Mouse (Mus musculus) lung, embryonic 15.5 days (tissue): ENCODE data around the gene Pah. TPM values are rescaled to one million over a fixed set of nuclear protein-coding genes. Genes with fewer than 3 reads are reported as not detected.
A peak's percentile ranks its signal among the peaks of the same experiment; 100 is the strongest.

Experiments used
- ATAC-seq: fragments of 200-750 bp; cut with Nextera tagmentation; 2 replicates; pipeline ENCODE4 v1.8.0; 2017; ENCODE audit warnings: moderate number of reproducible peaks, borderline replicate concordance; ENCODE audit not compliant: low FRiP score, low TSS enrichment; ENCODE audit errors: extremely low read depth
- H3K27ac ChIP-seq: fragments of 300-500 bp; sonication (generic); 2 replicates; pipeline ENCODE4 v1.5.1; 2015; ENCODE audit warnings: moderate library complexity, mild to moderate bottlenecking, inconsistent platforms
- H3K27me3 ChIP-seq: fragments of 300-500 bp; sonication (generic); 2 replicates; pipeline ENCODE4 v1.6.1; 2015; ENCODE audit warnings: inconsistent platforms
- H3K36me3 ChIP-seq: fragments of 300-500 bp; sonication (generic); 2 replicates; pipeline ENCODE4 v1.6.1; 2015; ENCODE audit warnings: inconsistent platforms
- H3K4me1 ChIP-seq: fragments of 300-500 bp; sonication (generic); 2 replicates; pipeline ENCODE4 v1.6.1; 2015; ENCODE audit warnings: inconsistent platforms
- H3K4me2 ChIP-seq: fragments of 300-500 bp; sonication (generic); 2 replicates; pipeline ENCODE4 v1.6.1; 2015; ENCODE audit warnings: inconsistent platforms, mild to moderate bottlenecking, moderate library complexity
- H3K4me3 ChIP-seq: fragments of 300-500 bp; sonication (generic); 2 replicates; pipeline ENCODE4 v1.5.1; 2015; ENCODE audit warnings: mild to moderate bottlenecking, inconsistent platforms
- H3K9ac ChIP-seq: fragments of 300-500 bp; sonication (generic); 2 replicates; pipeline ENCODE4 v1.6.1; 2015; ENCODE audit warnings: inconsistent platforms
- H3K9me3 ChIP-seq: fragments of 300-500 bp; sonication (generic); 2 replicates; pipeline ENCODE4 v1.6.1; 2016; ENCODE audit warnings: inconsistent platforms
- WGBS: fragments of 180-500 bp; shearing (Covaris S2); methylation state at CpG from one replicate; pipeline ENCODE4 v1.1.7; 2015; 5-methylcytosine and 5-hydroxymethylcytosine counted together
- polyA plus RNA-seq: library from polyadenylated mRNA; unstranded; fragments of >200 nt; fragmentation: Nextera tagmentation; extraction: Ambion mirVana; gene quantifications from 2 replicates; pipeline ENCODE4 v1.2.1, GENCODE M21; 2015

Pah gene
- polyA plus RNA-seq, 1 experiment from 2014 or later: 0.34 TPM

- no peak for ATAC-seq
- Histone ChIP-seq H3K36me3 (no peaks in the 10 kb centered on the region), H3K4me2 (no peak overlapping the region), H3K4me3 (no peak overlapping the region), H3K9me3 (no peaks in the 10 kb centered on the region), H3K27me3 (no peaks in the 10 kb centered on the region), H3K27ac (no peak overlapping the region), H3K9ac (no peak overlapping the region), H3K4me1 (no peaks in the 10 kb centered on the region)
Observed at GRCm38 (mm10) chr10:87513052-87513451, 8.5 kb upstream of the Pah start.

GRCm38 (mm10) chr10:87518585-87518984, 3.0 kb upstream of the Pah start:
- Histone ChIP-seq H3K27me3 (no peaks in the 10 kb centered on the region), H3K9me3 (no peaks in the 10 kb centered on the region), H3K9ac (no peak overlapping the region), H3K36me3 (no peaks in the 10 kb centered on the region), H3K4me2 (no peak overlapping the region), H3K27ac (no peak overlapping the region), H3K4me1 (no peaks in the 10 kb centered on the region), H3K4me3 (no peak overlapping the region)
- no peak for ATAC-seq
- WGBS: 59% methylated on average over 2 of the region's 2 CpGs

GRCm38 (mm10) chr10:87520401-87521116, 1.0 kb upstream of the Pah start:
- no peaks in the 10 kb centered on the region for H3K36me3 ChIP-seq
- no peak overlapping the region for H3K9ac ChIP-seq
- H3K4me2 ChIP-seq: no peak overlapping the region
- H3K27me3 ChIP-seq: no peaks in the 10 kb centered on the region
- ATAC-seq: no peak
- no peak overlapping the region for H3K4me3 ChIP-seq
- no peaks in the 10 kb centered on the region for H3K9me3 ChIP-seq
- WGBS: 62% methylated on average over 4 of the region's 4 CpGs
- H3K27ac ChIP-seq: no peak overlapping the region
- no peaks in the 10 kb centered on the region for H3K4me1 ChIP-seq

GRCm38 (mm10) chr10:87534172-87534571, 12.6 kb downstream of the Pah start:
- H3K9me3 ChIP-seq: no peaks in the 10 kb centered on the region
- 96% methylated on average over 1 of the region's 1 CpGs for WGBS

GRCm38 (mm10) chr10:87545759-87546158, 24.2 kb downstream of the Pah start:
- Histone ChIP-seq H3K4me1 (0 out of 2 replicates have a peak, but pooled peaks cover 3% of the 10 kb centered on the region), H3K36me3 (no peaks in the 10 kb centered on the region), H3K9ac (no peak overlapping the region), H3K4me3 (no peak overlapping the region), H3K27me3 (no peaks in the 10 kb centered on the region), H3K4me2 (no peak overlapping the region), H3K27ac (no peak overlapping the region), H3K9me3 (no peaks in the 10 kb centered on the region)
- WGBS: 73% methylated on average over 8 of the region's 8 CpGs
- no peak for ATAC-seq

More at GRCm38 (mm10) chr10:87534172-87534571, 12.6 kb downstream of the Pah start:
- Histone ChIP-seq H3K27me3 (no peaks in the 10 kb centered on the region), H3K27ac (no peak overlapping the region), H3K4me3 (no peak overlapping the region), H3K9ac (no peak overlapping the region), H3K4me1 (no peaks in the 10 kb centered on the region), H3K36me3 (no peaks in the 10 kb centered on the region), H3K4me2 (no peak overlapping the region)
- ATAC-seq: no peak

GRCm38 (mm10) chr10:87546299-87547234, 25.0 kb downstream of the Pah start:
- no peak overlapping the region for H3K4me2 ChIP-seq
- 53% methylated on average over 19 of the region's 19 CpGs for WGBS
- no peak for ATAC-seq

GRCm38 (mm10) chr10:87552726-87553125, 31.1 kb downstream of the Pah start:
- Histone ChIP-seq H3K4me3 (no peak overlapping the region), H3K9me3 (no peaks in the 10 kb centered on the region), H3K9ac (no peak overlapping the region), H3K4me2 (peak overlapping the region; percentile 7; the same call in 1 of the 2 replicates), H3K36me3 (no peaks in the 10 kb centered on the region), H3K27me3 (peaks cover 6% of the 10 kb centered on the region; the same call in 1 of the 2 replicates), H3K27ac (no peak overlapping the region), H3K4me1 (no peaks in the 10 kb centered on the region)
- no peak for ATAC-seq
- WGBS: 31% methylated on average over 8 of the region's 8 CpGs

More at GRCm38 (mm10) chr10:87546299-87547234, 25.0 kb downstream of the Pah start:
- no peak overlapping the region for H3K27ac ChIP-seq
- no peaks in the 10 kb centered on the region for H3K36me3 ChIP-seq
- H3K4me3 ChIP-seq: no peak overlapping the region
- H3K4me1 ChIP-seq: 0 out of 2 replicates have a peak, but pooled peaks cover 3% of the 10 kb centered on the region
- H3K9me3 ChIP-seq: no peaks in the 10 kb centered on the region
- no peak overlapping the region for H3K9ac ChIP-seq
- H3K27me3 ChIP-seq: no peaks in the 10 kb centered on the region

GRCm38 (mm10) chr10:87556441-87556840, 34.8 kb downstream of the Pah start:
- no peak overlapping the region for H3K4me2 ChIP-seq
- 50% methylated on average over 2 of the region's 2 CpGs for WGBS
- ATAC-seq: no peak

GRCm38 (mm10) chr10:87563818-87564217, 42.2 kb downstream of the Pah start:
- H3K9me3 ChIP-seq: no peaks in the 10 kb centered on the region
- WGBS: 80% methylated on average over 9 of the region's 9 CpGs

More at GRCm38 (mm10) chr10:87556441-87556840, 34.8 kb downstream of the Pah start:
- Histone ChIP-seq H3K36me3 (no peaks in the 10 kb centered on the region), H3K9ac (no peak overlapping the region), H3K27me3 (peaks cover 6% of the 10 kb centered on the region; the same call in 1 of the 2 replicates), H3K4me1 (no peaks in the 10 kb centered on the region), H3K4me3 (no peak overlapping the region), H3K9me3 (no peaks in the 10 kb centered on the region), H3K27ac (no peak overlapping the region)

GRCm38 (mm10) chr10:87565712-87566111, 44.1 kb downstream of the Pah start:
- Histone ChIP-seq H3K4me3 (no peak overlapping the region), H3K9me3 (no peaks in the 10 kb centered on the region), H3K9ac (no peak overlapping the region), H3K36me3 (no peaks in the 10 kb centered on the region), H3K4me1 (no peaks in the 10 kb centered on the region), H3K27ac (no peak overlapping the region), H3K4me2 (no peak overlapping the region), H3K27me3 (no peaks in the 10 kb centered on the region)
- ATAC-seq: no peak
- 42% methylated on average over 2 of the region's 2 CpGs for WGBS

More at GRCm38 (mm10) chr10:87563818-87564217, 42.2 kb downstream of the Pah start:
- no peaks in the 10 kb centered on the region for H3K4me1 ChIP-seq
- ATAC-seq: no peak
- no peak overlapping the region for H3K4me3 ChIP-seq
- H3K27me3 ChIP-seq: no peaks in the 10 kb centered on the region
- no peak overlapping the region for H3K4me2 ChIP-seq
- no peaks in the 10 kb centered on the region for H3K36me3 ChIP-seq
- H3K9ac ChIP-seq: no peak overlapping the region
- H3K27ac ChIP-seq: no peak overlapping the region

- Histone ChIP-seq H3K4me3 (no peak overlapping the region), H3K9ac (no peak overlapping the region), H3K4me1 (no peaks in the 10 kb centered on the region), H3K4me2 (no peak overlapping the region), H3K36me3 (no peaks in the 10 kb centered on the region), H3K27ac (no peak overlapping the region), H3K9me3 (no peaks in the 10 kb centered on the region), H3K27me3 (no peaks in the 10 kb centered on the region)
- ATAC-seq: no peak
- WGBS: 71% methylated on average over 4 of the region's 4 CpGs
Observed at GRCm38 (mm10) chr10:87572500-87572899, 50.9 kb downstream of the Pah start.

GRCm38 (mm10) chr10:87586696-87587095, 65.1 kb downstream of the Pah start:
- H3K36me3 ChIP-seq: no peaks in the 10 kb centered on the region
- H3K4me3 ChIP-seq: no peak overlapping the region
- no peak overlapping the region for H3K9ac ChIP-seq
- H3K27me3 ChIP-seq: no peaks in the 10 kb centered on the region
- H3K4me2 ChIP-seq: no peak overlapping the region
- H3K4me1 ChIP-seq: no peaks in the 10 kb centered on the region
- WGBS: 79% methylated on average over 1 of the region's 1 CpGs
- H3K9me3 ChIP-seq: no peaks in the 10 kb centered on the region
- no peak overlapping the region for H3K27ac ChIP-seq
- ATAC-seq: no peak
